Mouse (Mus musculus) thymus, adult 2 months (tissue): ENCODE results near the gene Il9r.

Experiments
- CTCF ChIP-seq: fragments of 200-500 bp; IDR thresholded peaks from 2 replicates; pipeline ENCODE4 v1.5.1; 2012; ENCODE audit warnings: mild to moderate bottlenecking, control low read depth, low read length, moderate library complexity, borderline replicate concordance; ENCODE audit not compliant: control insufficient read depth, poor library complexity, insufficient read depth; ENCODE audit errors: extremely low read depth
- POLR2A ChIP-seq: fragments of 200-500 bp; IDR thresholded peaks from 2 replicates; pipeline ENCODE4 v1.6.1; 2012; ENCODE audit warnings: mild to moderate bottlenecking, low read length, control low read depth, moderate library complexity; ENCODE audit not compliant: control insufficient read depth, poor library complexity, insufficient read depth; ENCODE audit errors: extremely low read depth

- no peak for TF ChIP-seq POLR2A
- TF ChIP-seq CTCF: no peak
Observed at GRCm38 (mm10) chr11:32223297-32223967, 23.4 kb upstream of the Il9r start.
